Mouse (Mus musculus): ENCODE results near the gene Ppard.
"Not testable (repeated sequence)": the region's sequence is repeated elsewhere in the genome, so short reads cannot be mapped to it uniquely, and the experiment has no call there.

Ppard gene

DNA sequence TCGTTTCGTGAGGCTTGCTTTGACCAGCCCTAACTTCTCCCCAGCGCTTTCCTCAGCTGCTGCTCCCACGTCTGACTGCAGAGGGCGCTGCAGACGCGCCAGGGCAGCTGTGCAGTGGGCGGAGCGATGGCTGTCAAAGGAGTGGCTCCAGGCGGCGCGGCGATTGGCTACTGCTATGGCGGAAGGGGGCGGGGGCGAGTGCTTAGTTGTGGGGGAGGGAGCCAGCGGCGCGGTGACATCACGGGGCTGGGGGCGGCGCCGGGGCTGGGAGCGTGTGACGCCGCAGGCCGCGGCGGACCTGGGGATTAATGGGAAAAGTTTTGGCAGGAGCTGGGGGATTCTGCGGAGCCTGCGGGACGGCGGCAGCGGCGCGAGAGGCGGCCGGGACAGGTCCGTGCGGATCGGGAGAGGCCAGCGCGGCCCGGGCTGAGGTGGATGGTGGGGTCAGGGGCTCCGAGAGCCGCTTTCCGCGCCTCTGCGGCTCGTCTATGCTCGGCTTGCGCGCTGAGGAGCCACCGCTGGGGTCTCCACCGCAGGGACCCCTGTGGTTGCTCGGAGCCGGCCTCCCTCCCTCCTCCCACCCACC is at the start of gene Ppard:
Gene Ppard (plus strand): TSS at position 226 of the 586 bp plus-strand sequence.
- in situ Hi-C loops (cut with MboI, MseI): no loop called here

DNA sequence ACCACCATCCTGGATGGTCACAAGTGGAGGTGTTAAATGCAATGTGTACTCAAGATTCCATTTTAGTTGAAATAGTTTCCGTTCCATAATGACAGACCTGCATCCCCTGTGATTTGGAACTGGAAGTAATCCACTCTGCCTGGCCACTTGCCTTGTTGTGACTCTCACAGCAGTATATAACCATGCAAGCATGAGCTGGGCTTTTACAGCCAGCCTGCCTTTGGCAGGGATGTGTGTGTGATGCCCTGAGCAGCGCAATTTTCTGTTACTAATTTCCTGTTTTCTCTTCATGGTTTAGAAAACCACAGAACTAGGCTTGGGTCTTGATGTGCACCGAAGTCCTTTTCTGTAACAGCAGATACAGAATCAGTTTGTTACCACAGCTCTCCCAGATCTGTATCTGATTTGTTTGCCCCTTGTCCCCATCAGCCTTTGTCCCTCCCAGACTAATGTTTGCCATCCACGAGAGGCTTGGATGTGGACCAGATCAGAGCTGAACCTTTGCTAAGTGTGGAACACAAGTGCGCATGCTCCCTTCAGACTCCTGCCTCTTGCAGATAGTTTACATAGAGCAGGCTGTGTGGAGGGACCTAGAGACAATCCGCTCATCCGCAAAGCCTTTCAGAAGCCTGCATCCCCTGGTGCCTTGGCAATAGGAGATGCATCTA is 47.4 kb upstream of the Ppard start:
- in situ Hi-C loops (cut with MboI, MseI): no loop called here

DNA sequence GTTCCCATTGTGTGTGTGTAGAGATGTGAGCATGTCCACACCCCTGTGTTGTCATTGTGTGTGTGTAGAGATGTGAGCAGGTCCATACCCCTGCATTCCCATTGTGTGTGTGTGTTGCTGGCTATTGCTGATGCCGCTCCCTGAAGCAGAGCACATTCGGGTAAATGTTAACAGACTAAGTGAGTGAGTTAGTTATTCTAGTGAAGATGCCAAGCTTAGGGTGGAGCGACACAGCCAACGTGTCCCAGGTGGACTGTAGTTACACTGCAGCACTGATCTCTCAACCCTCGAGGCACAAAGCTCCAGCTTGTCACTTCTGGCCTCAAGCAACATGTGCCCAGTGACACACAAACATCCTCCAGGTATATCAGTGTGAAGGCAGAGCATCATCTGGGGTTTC is 44.2 kb upstream of the Ppard start:
- in situ Hi-C loops (cut with MboI, MseI): no loop called here

GRCm38 (mm10) chr17:28192754-28193153 is 39.7 kb upstream of the Ppard start:
- in situ Hi-C loops (cut with MboI, MseI): no loop called here

DNA sequence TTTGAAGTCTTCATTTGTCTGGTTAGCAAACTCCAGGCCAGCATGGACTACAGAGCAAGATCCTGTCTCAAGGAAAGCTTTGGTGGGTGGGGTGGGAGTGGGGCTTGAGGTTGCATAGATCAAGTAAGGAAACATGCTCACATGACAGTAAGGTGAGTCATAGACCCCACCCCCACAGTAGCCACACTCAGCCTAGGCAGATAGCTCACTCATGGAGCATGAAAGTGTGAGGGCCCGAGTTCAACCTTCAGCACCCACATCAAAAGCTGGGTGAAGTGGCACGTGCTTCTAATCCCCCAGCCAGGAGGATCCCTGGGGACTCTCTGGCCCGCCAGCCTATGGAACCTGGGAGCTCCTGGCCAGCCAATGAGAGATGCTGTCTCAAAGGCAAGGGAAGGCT is 38.9 kb upstream of the Ppard start:
- in situ Hi-C loops (cut with MboI, MseI): no loop called here

- in situ Hi-C loops (cut with MboI, MseI): no loop called here
These were observed 37.5 kb upstream of the Ppard start for GRCm38 (mm10) chr17:28195033-28195432.

GRCm38 (mm10) chr17:28197646-28198045 is 34.9 kb upstream of the Ppard start:
- in situ Hi-C loops (cut with MboI, MseI): no loop called here

- in situ Hi-C loops (cut with MboI, MseI): no loop called here
These were observed 30.5 kb upstream of the Ppard start for GRCm38 (mm10) chr17:28201982-28202381.

GRCm38 (mm10) chr17:28204052-28204720 is 28.3 kb upstream of the Ppard start:
- in situ Hi-C loops (cut with MboI, MseI): no loop called here

- in situ Hi-C loops (cut with MboI, MseI): no loop called here
These were observed 27.1 kb upstream of the Ppard start for GRCm38 (mm10) chr17:28205443-28205842.

- in situ Hi-C loops (cut with MboI, MseI): no loop called here
These were observed 25.4 kb upstream of the Ppard start for GRCm38 (mm10) chr17:28207092-28207491.

DNA sequence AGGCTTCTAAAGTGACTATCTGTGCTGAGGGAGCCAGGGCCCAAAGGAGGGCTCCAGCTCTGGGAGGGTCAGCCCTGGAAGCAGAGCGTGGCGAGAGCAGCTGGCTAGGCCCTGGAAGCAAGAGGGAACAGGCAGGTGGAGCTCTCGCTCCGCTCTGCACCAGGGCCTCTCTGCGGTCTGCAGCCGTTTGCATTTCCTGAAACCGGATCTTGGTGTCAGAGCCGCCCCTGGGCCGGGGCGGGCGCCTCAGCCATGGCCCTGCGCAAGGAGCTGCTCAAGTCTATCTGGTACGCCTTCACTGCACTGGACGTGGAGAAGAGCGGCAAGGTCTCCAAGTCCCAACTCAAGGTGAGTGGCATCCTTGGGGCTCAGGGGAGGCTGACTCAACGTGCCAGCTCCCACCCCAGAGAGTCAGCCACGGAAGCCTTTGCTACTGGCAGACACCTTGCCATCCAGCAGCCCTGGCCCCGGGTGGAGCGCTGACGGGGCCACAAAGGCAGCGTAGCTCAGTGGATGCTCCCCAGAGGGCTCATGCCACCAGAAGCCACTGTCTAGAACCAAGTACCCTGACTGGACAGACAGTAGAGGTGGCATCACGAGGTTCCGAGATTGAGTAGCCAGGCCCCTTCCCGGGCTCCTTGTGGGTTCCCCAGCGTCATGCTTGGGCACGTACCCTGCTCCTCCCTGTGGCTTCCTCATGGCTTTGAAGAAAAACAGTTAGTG is 24.7 kb upstream of the Ppard start, which contains the start of gene Def6:
Gene Def6 (plus strand): TSS at position 188 of the 723 bp plus-strand sequence.
- in situ Hi-C loops (cut with MboI, MseI): no loop called here

DNA sequence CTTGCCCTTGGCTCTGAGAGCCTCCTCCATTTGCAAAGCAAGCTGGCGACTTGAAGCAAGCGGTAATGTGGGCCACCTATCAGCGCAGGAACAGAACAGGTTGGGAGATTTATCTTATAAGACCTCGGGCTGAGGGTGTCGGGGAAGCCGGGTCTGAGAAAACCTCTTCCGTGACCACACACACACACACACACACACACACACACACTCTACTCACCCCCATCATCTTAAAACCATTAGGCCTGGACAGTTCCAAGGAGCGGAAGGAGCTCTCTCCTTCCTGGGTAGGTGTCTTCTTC is 24.2 kb upstream of the Ppard start:
- in situ Hi-C loops (cut with MboI, MseI): no loop called here

GRCm38 (mm10) chr17:28209457-28210110 is 22.9 kb upstream of the Ppard start:
- in situ Hi-C loops (cut with MboI, MseI): no loop called here

DNA sequence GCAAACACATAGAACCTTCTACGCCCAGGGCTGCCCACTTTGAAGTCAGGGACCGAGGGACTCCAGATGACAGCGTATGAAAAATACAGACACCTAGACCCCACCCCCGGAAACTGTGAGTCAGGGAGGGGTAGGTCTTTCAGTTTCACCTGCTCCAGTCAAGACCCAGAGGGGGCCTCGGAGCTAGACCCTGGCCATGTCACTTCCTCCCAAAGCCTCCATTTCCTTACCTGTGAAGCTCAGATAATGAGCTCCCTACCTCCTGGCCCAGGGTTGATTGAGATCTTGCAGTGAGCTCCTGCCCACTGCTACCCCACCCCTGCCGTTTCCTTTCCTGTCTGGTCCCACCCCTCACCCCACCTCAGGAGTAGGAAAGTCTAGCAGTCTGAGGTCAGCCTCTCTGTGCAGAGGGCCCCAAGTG is 20.6 kb upstream of the Ppard start:
- in situ Hi-C loops (cut with MboI, MseI): no loop called here

DNA sequence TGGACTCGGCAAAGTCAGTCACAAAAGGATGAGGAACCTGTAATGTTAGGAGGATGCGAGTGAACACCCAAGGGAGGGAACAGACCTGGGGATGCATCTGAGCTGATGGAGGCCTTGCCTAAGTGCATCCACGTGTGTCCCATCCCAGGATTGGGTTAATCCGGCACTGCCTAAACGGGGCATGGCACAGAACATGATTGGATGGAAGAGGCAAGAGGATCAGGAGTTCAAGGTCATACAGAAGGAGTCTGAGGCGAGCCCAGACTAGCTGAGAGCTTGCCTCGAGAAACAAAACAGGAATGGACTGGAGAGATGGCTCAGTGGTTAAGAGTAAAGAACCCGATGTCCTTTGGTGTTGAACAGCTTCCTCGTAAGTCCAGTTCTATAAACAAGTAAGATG is 20.1 kb upstream of the Ppard start:
- in situ Hi-C loops (cut with MboI, MseI): no loop called here

DNA sequence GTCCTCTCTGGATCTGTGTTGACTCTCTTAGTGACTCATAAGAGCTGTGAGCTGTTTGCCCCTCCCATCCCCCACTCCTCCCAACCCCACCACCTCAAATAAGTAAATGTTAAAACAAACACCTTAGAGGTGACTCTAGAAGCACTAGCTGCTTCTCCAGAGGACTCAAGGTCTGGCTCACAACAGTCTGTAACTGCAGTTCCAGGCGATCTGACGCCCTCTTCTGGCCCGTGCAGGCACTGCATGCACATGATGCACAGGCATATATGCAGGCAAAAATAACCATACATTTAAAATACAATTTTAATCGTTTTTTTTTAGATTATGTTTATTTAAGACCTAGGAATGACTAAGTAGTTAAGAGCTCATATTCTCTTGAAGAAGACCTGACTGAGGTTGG is 19.3 kb upstream of the Ppard start:
- in situ Hi-C loops (cut with MboI, MseI): no loop called here

GRCm38 (mm10) chr17:28216791-28217190 is 15.7 kb upstream of the Ppard start:
- in situ Hi-C loops (cut with MboI, MseI): no loop called here

- in situ Hi-C loops (cut with MboI, MseI): no loop called here
These were observed 14.5 kb upstream of the Ppard start for GRCm38 (mm10) chr17:28217721-28218649.

GRCm38 (mm10) chr17:28222463-28222862 is 10.0 kb upstream of the Ppard start:
- in situ Hi-C loops (cut with MboI, MseI): not testable (repeated sequence)

All from T-helper 1 cell (primary cell).